ENCODE assay signal across 21 mouse cellular contexts in the genomic region with DNA sequence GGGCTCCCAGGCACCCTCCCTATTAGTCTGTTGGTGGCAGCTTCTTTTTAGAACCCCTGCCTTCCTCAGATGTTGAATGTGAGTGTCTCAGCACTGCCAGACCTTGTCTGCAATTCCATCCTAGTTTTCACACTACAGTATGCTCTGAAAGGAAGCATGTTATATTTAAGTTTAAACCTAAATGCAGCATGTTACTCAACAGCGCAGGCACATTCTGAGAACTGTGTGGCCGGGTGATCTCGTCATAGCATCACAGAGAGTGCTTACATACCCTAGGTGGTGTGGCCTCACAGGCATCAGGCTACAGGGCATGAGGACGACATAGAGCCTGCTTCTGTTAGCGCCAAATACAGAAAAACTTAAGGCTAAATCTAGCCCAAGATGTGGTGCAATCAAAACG. TPM values are rescaled to one million over a fixed set of nuclear protein-coding genes. Genes with fewer than 3 reads are reported as not detected.
DNase-seq lines count a peak whose midpoint lies in the region; ATAC-seq lines count a peak whose summit lies in the region.
"Had no signal": no experiment of that assay in that cellular context is flagged by ENCODE, and none has a peak within 500 bp of the region (broad histone marks: within the 10 kb centered on the region; RNA-seq: fewer than 3 reads in every experiment).

No protein-coding gene starts in this region.

- H3K9me3 ChIP-seq in neural tube, embryonic 14.5 days (ENCODE audit: control insufficient read depth, low read length), result no peaks in the 10 kb centered on the region
- H3K9me3 ChIP-seq in neural tube, embryonic 15.5 days (replicated peaks), result no peaks in the 10 kb centered on the region
- H3K9me3 ChIP-seq in midbrain, embryonic 14.5 days (ENCODE audit: control insufficient read depth, low read length), result no peaks in the 10 kb centered on the region
- no peaks in the 10 kb centered on the region for H3K9me3 ChIP-seq in liver, embryonic 12.5 days (replicated peaks)
- H3K9me3 ChIP-seq: embryonic facial prominence, embryonic 12.5 days; forebrain, embryonic 15.5 days; heart, embryonic 15.5 days had no signal

- 89% methylated on average over 6 of the region's 6 CpGs for WGBS in neural tube, embryonic 14.5 days
- WGBS in neural tube, embryonic 15.5 days, result 94% methylated on average over 6 of the region's 6 CpGs
- 84% methylated on average over 6 of the region's 6 CpGs for WGBS in midbrain, embryonic 14.5 days
- WGBS in liver, embryonic 12.5 days (ENCODE audit: insufficient replicate concordance), result 79% methylated on average over 6 of the region's 6 CpGs

- no peak overlapping the region for H3K27ac ChIP-seq in neural tube, embryonic 14.5 days (ENCODE audit: low read depth, low read length)
- no peak overlapping the region for H3K27ac ChIP-seq in neural tube, embryonic 15.5 days (replicated peaks)
- H3K27ac ChIP-seq in midbrain, embryonic 14.5 days (replicated peaks; ENCODE audit: low read depth, low read length), result peak overlapping the region; percentile 66; the same call in 1 of the 2 replicates
- no peak overlapping the region for H3K27ac ChIP-seq in liver, embryonic 12.5 days
- H3K27ac ChIP-seq: embryonic facial prominence, embryonic 12.5 days; forebrain, embryonic 15.5 days; heart, adult 2 months; heart, embryonic 15.5 days had no signal

- no peak for DNase-seq in frontal cortex, postnatal 14 days (ENCODE audit: low spot score in 2 of 2)
- DNase-seq in midbrain, embryonic 14.5 days, result no peak
- no peak for DNase-seq in kidney, adult 8-10 months
- DNase-seq in testis, postnatal 10 days (ENCODE audit: low spot score), result no peak
- DNase-seq: adrenal gland, postnatal 10 days; B cell, adult 2 months; cerebellum, adult 18-20 months; cerebellum, postnatal 10 days; gastrocnemius, postnatal 14 days; heart, adult 2 months; heart, postnatal 14 days had no signal

- H3K36me3 ChIP-seq in neural tube, embryonic 14.5 days (ENCODE audit: control insufficient read depth, insufficient read depth, low read length), result no peaks in the 10 kb centered on the region
- no peaks in the 10 kb centered on the region for H3K36me3 ChIP-seq in neural tube, embryonic 15.5 days
- H3K36me3 ChIP-seq in midbrain, embryonic 14.5 days (ENCODE audit: control insufficient read depth, insufficient read depth, low read length), result no peaks in the 10 kb centered on the region
- peaks cover 7% of the 10 kb centered on the region; the same call in 1 of the 2 replicates for H3K36me3 ChIP-seq in liver, embryonic 12.5 days
- H3K36me3 ChIP-seq: embryonic facial prominence, embryonic 12.5 days; heart, embryonic 15.5 days had no signal

- H3K27me3 ChIP-seq in neural tube, embryonic 14.5 days (ENCODE audit: control insufficient read depth, insufficient read depth, low read length), result no peaks in the 10 kb centered on the region
- no peaks in the 10 kb centered on the region for H3K27me3 ChIP-seq in neural tube, embryonic 15.5 days (replicated peaks)
- no peaks in the 10 kb centered on the region for H3K27me3 ChIP-seq in midbrain, embryonic 14.5 days (ENCODE audit: control insufficient read depth, insufficient read depth, low read length)
- H3K27me3 ChIP-seq in liver, embryonic 12.5 days (replicated peaks), result no peaks in the 10 kb centered on the region
- H3K27me3 ChIP-seq: embryonic facial prominence, embryonic 12.5 days; forebrain, embryonic 15.5 days; heart, embryonic 15.5 days had no signal

- ATAC-seq in frontal cortex, adult (ENCODE audit: low TSS enrichment), result peak; percentile 81
- ATAC-seq in neural tube, embryonic 14.5 days (ENCODE audit: low read depth), result no peak
- ATAC-seq in neural tube, embryonic 15.5 days (ENCODE audit: low FRiP score), result no peak
- ATAC-seq in midbrain, embryonic 14.5 days (ENCODE audit: low FRiP score, low TSS enrichment), result no peak
- ATAC-seq in liver, embryonic 12.5 days, result no peak
- ATAC-seq: CD4-positive, CD25-positive, alpha-beta regulatory T cell, adult 4 months; forebrain, embryonic 15.5 days; hindbrain, embryonic 16.5 days had no signal

- H3K4me1 ChIP-seq in neural tube, embryonic 14.5 days (ENCODE audit: control insufficient read depth, insufficient read depth, low read length), result peaks cover 14% of the 10 kb centered on the region
- H3K4me1 ChIP-seq in neural tube, embryonic 15.5 days, result peaks cover 33% of the 10 kb centered on the region
- peaks cover 16% of the 10 kb centered on the region for H3K4me1 ChIP-seq in midbrain, embryonic 14.5 days (ENCODE audit: control insufficient read depth, insufficient read depth, low read length)
- peaks cover 6% of the 10 kb centered on the region; the same call in 1 of the 2 replicates for H3K4me1 ChIP-seq in liver, embryonic 12.5 days
- H3K4me1 ChIP-seq: embryonic facial prominence, embryonic 12.5 days; heart, embryonic 15.5 days had no signal

- H3K4me2 ChIP-seq in neural tube, embryonic 14.5 days (ENCODE audit: low read depth, low read length), result no peak overlapping the region
- H3K4me2 ChIP-seq in neural tube, embryonic 15.5 days, result no peak overlapping the region
- no peak overlapping the region for H3K4me2 ChIP-seq in midbrain, embryonic 14.5 days (ENCODE audit: low read length)
- no peak overlapping the region for H3K4me2 ChIP-seq in liver, embryonic 12.5 days
- H3K4me2 ChIP-seq: embryonic facial prominence, embryonic 12.5 days; forebrain, embryonic 15.5 days; heart, embryonic 11.5 days; heart, embryonic 15.5 days had no signal

- H3K4me3 ChIP-seq in neural tube, embryonic 14.5 days (ENCODE audit: low read depth, low read length), result no peak overlapping the region
- no peak overlapping the region for H3K4me3 ChIP-seq in neural tube, embryonic 15.5 days (replicated peaks)
- no peak overlapping the region for H3K4me3 ChIP-seq in midbrain, embryonic 14.5 days (replicated peaks; ENCODE audit: low read depth, low read length)
- no peak overlapping the region for H3K4me3 ChIP-seq in liver, embryonic 12.5 days
- H3K4me3 ChIP-seq: embryonic facial prominence, embryonic 12.5 days; forebrain, embryonic 15.5 days; heart, adult 2 months; heart, embryonic 15.5 days had no signal

- 0 out of 2 replicates have a peak overlapping the region, but pooled peaks have one; percentile 11 for H3K9ac ChIP-seq in neural tube, embryonic 14.5 days (replicated peaks; ENCODE audit: low read depth, low read length)
- H3K9ac ChIP-seq in neural tube, embryonic 15.5 days (replicated peaks), result no peak overlapping the region
- no peak overlapping the region for H3K9ac ChIP-seq in midbrain, embryonic 14.5 days (replicated peaks; ENCODE audit: low read length)
- no peak overlapping the region for H3K9ac ChIP-seq in liver, embryonic 12.5 days
- H3K9ac ChIP-seq: embryonic facial prominence, embryonic 12.5 days; forebrain, embryonic 15.5 days; heart, embryonic 15.5 days had no signal

RNA-seq across cellular contexts. Expression of a gene that starts 24.0 kb away (rescaled TPM):
- 72.5 and 77.3 TPM in 2 replicates for polyA plus RNA-seq in neural tube, embryonic 14.5 days (2014; fragmentation: Nextera tagmentation; extraction: Ambion mirVana)
- polyA plus RNA-seq in neural tube, embryonic 15.5 days (2015; fragmentation: Nextera tagmentation; extraction: Ambion mirVana), result 59.8 and 70.8 TPM in 2 replicates
- polyA plus RNA-seq in midbrain, embryonic 14.5 days (2014; fragmentation: Nextera tagmentation; extraction: Ambion mirVana), result 77.0 and 80.4 TPM in 2 replicates
- polyA plus RNA-seq in liver, embryonic 12.5 days (2016; fragmentation: Nextera tagmentation; extraction: Ambion mirVana), result 34.7 and 36.0 TPM in 2 replicates

RNA-seq across cellular contexts. Expression of a gene that starts 25.4 kb away (rescaled TPM):
- polyA plus RNA-seq in neural tube, embryonic 14.5 days (2014; fragmentation: Nextera tagmentation; extraction: Ambion mirVana), result 43.6 and 46.9 TPM in 2 replicates
- 39.7 and 41.8 TPM in 2 replicates for polyA plus RNA-seq in neural tube, embryonic 15.5 days (2015; fragmentation: Nextera tagmentation; extraction: Ambion mirVana)
- polyA plus RNA-seq in midbrain, embryonic 14.5 days (2014; fragmentation: Nextera tagmentation; extraction: Ambion mirVana), result 43.3 and 49.8 TPM in 2 replicates
- polyA plus RNA-seq in liver, embryonic 12.5 days (2016; fragmentation: Nextera tagmentation; extraction: Ambion mirVana), result 28.5 and 30.5 TPM in 2 replicates
